Mouse (Mus musculus) 3T3-L1 (cell line): Measurements from ENCODE around the gene Gm5617.
"Not testable (repeated sequence)": the region's sequence is repeated elsewhere in the genome, so short reads cannot be mapped to it uniquely, and the experiment has no call there.

Source experiments
- DNase-seq: peaks from one replicate; pipeline ENCODE4 v3.0.0-alpha.2; 2015; ENCODE audit warnings: low read depth, low spot score

Gene Gm5617

DNA sequence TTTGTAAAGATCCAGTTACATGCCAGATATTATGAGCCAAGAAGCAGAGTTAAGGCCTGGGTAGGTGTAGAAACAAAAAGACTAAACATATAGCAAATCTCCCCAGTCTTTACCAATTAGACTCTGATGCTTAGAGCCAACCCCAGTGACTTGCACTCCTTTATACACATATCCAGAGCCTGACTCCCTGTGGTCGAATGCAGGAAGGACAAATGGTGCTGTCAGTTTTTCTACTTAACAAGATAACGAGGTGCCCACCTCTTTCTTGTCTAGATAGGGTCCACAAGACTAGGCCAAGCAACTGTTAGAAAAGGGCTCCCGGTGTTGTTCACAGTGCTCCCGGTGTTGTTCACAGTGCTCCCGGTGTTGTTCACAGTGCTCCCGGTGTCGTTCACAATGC is 6.0 kb downstream of the Gm5617 start:
- no peak for DNase-seq

GRCm38 (mm10) chr9:48503001-48503400 is 7.8 kb downstream of the Gm5617 start:
- peak; percentile 75 for DNase-seq

DNA sequence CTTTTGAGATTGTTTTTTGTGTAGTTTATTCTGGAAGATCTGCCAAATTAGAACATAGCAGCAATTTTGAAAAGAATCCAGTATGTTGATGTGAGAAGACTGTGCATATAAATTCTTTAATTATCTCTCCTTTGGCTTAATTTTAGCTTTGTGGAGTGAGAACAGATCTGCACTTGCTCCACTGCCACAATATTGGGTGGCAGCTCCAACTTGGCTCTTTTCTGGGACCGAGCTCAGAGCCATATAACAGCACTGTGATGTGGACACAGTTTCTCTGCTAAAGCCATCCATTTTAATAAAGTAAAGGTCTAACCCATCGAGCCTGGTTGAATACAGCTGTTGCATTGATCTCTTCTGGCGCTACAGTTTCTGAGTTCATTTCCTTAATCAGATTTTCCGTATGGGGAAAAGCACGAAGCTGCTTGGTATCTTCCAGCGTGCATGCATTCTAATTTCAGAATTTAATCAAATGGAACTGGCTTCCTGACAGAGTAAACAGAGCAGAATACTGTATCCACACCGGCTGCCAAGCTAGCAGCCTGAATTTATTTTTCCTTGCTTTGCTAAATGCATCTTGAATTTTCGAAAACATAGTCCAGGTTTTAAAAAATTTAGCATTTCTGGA is 9.6 kb downstream of the Gm5617 start:
- DNase-seq: no peak

- DNase-seq: no peak
Observed at GRCm38 (mm10) chr9:48510134-48510533, 14.9 kb downstream of the Gm5617 start.

GRCm38 (mm10) chr9:48515332-48515731 is 20.1 kb downstream of the Gm5617 start:
- peak; percentile 14 for DNase-seq

DNA sequence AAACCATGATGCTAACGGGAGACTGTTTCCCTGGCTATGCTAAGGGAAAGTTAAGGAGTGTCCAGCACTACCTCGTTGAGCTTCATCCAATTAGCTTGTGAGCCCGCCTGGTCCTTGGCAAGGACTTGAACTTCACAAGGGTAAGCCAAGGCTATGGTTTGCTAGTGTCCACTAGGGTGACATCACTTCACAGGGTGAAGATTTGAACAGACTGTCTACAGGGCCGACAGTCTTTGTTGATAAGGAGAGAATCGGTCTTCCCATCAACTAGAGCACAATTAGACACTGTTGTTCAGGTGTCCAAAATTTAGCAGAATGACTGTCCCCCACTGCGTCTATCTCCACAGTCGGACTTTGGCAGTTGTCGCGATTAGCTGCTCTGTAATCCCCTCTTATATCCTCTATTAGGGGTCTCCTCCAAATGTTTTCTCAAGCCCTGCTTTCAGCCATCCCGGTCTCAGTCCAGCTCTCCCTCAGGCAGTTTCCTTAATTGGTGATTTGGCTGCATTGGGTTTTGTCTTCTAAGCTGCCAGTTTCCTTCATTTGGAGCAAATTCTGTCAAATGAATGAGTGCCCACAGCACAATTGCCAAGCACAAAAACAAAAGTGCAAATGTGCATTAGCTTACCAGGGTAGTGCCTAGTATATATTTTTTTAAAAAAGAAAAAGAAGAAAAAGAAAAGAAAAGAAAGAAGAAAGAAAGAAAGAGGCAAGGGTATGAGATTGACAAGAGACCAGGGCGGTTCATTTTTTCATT is 21.6 kb downstream of the Gm5617 start:
- DNase-seq: no peak

- DNase-seq: no peak
Observed at GRCm38 (mm10) chr9:48517372-48518130, 22.3 kb downstream of the Gm5617 start.

- DNase-seq: not testable (repeated sequence)
Observed at GRCm38 (mm10) chr9:48520405-48520804, 25.2 kb downstream of the Gm5617 start.

- no peak for DNase-seq
Observed at GRCm38 (mm10) chr9:48525566-48525965, 30.3 kb downstream of the Gm5617 start.

DNA sequence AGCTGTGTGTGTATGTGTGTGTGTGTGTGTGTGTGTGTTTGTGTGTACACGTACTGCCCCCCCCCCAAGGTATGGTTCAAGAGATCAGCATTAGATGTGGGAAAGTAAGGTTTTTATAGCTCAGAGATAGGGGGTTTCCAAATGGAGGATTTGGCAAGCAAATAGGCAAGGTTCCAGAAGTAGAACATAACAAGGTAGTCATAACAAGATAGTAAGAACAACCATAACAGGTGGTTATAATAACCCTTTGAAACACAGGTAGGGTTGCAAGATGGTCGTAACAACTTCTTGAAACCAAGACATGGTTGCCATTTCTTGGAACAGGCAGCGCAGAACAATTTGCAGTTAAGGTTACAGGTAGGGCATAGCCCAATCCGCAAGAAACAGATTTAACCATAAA is 31.3 kb downstream of the Gm5617 start:
- DNase-seq: no peak

DNA sequence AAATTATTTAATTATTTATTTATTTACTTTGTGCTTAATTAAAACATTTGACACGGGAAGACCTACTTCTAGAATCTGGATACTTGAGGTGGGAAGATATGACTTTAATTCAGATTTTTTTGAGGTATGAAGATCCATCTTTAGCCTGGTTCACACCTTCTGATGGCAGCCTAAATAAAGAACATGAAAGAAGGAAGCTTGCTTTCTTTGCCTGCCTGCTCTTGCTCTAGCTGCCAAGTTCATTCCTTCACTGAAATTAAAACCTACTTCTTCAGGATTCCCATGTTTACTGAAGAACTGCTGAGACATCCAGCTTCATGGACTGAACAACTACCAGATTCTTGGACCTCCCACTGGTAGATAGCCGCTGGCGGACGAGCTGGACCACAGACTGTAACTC is 36.1 kb downstream of the Gm5617 start:
- no peak for DNase-seq

GRCm38 (mm10) chr9:48532203-48532602 is 37.0 kb downstream of the Gm5617 start:
- DNase-seq: no peak

- no peak for DNase-seq
Observed at GRCm38 (mm10) chr9:48532730-48533129, 37.5 kb downstream of the Gm5617 start.

DNA sequence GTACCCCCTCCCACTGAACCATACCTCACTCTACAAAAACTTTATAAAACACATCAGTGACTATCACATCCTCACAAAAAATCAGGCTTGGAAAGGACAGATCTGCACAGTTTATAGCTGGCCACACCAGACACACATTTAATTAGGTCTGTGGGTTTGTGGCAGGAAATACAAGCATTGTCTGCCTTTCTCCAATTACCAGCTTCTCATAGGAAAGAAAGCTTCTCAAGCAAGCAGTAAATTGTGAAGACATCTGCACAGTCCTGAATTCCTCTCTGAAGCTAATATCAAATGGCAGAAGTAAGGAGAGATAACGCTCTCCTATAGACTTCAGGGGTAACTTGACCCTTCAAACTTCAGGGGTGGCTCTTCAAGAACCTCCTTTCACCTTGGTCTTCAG is 41.2 kb downstream of the Gm5617 start:
- no peak for DNase-seq

GRCm38 (mm10) chr9:48537616-48538015 is 42.4 kb downstream of the Gm5617 start:
- not testable (repeated sequence) for DNase-seq

- no peak for DNase-seq
Observed at GRCm38 (mm10) chr9:48538044-48538645, 42.9 kb downstream of the Gm5617 start.

- DNase-seq: no peak
Observed at GRCm38 (mm10) chr9:48538688-48539087, 43.4 kb downstream of the Gm5617 start.
